Mouse (Mus musculus): Measurements from ENCODE around the gene Gab1.

Gene Gab1

DNA sequence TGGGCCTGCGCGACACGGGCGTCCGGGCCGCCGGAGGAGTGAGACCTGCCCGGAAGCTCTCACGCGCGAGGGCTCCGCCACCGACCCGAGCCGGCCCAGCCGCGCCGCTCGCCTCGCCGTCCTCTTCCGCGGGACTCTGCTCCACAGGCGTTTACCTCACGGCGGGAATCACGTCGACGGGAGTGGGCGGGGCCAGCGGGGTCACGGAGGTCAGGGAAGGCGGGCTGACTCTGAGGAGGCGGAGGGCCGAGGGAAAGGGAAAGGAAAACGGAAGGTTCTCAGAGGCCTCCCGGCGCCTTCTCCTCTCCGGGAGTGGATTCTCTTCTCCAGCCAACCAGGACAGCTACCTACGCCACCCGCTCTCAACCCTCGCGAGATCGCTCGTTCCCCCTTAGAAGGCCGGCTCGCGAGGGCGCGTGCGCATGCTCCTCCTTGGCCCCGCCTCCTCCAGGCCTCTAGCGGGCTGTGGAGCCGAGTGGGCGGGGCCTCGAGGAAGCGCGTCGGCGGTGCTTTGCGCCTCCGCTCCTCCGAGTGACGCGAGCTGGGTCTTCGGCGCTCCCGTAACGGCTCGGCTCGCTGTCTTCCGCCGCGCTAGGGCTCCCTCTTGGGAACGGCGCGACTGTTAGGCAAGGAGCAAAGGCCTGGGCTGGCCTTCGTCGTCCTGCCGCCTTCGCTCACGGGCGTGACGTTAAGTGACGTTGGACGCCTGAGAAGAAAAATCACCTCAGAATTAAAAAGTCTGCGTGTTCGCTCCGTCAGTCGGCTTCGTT, 141.0 kb downstream of the Gab1 start, which contains the start of gene Smarca5:
TSS of gene Smarca5 (minus strand) at position 343 of the 770 bp plus-strand sequence.
- DNase-seq (ENCODE audit: low spot score) = peak; percentile 91

DNA sequence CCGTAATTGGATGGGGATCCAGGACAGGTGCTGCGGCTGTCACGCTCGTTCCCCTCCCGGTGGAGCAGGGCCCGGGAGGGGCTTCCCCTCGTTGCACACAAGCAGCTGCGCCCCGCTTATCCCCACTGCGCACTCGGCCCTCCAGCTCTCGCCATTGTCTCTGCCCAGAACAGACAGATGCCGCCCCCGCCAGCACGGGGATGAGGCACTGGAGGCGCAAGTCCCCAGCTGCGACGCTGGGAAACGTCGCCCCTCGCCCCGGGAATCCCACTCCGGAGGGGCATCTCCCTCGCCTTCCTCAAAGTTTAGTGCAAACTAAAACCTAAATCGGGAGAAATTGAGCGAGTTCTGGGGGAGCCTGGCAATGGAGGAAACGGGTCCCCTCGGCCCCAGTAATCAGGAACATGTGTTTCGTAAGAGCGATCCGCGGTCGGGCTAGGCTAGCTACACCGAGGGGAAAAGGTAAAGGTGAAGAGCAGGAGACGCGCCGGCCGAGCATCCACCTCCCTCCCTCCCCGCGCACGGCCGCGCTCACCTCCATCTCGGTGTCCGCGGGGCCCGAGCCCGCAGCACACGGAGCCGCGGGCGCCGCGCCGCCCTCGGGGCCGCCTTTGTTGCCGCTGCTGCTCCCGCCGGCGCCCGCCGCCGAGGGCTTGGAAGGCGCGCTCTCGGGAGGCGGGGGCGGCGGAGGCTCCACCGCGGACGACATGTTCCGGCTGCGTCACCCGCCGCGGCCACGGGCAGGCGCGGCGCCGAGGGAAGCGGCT, 141.7 kb downstream of the Gab1 start:
- peak; percentile 70 for DNase-seq (ENCODE audit: low spot score)

DNA sequence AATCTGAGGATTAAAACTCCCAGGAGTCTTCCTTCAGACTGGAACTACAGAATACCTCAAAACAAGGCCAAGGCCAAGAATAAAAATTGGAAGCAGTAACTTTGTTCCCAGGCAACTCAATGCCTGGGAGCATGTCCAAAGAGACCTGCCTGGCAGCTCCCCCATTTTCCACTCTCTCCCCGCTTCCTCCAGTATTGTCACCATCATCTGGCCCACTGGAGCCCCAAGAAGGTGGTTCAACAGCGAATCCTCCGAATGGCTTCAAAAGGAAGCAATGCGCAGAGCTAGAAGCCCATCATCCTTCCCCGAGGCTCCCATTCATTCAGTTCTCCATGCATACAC, 142.3 kb downstream of the Gab1 start:
- no peak for DNase-seq (ENCODE audit: low spot score)

DNA sequence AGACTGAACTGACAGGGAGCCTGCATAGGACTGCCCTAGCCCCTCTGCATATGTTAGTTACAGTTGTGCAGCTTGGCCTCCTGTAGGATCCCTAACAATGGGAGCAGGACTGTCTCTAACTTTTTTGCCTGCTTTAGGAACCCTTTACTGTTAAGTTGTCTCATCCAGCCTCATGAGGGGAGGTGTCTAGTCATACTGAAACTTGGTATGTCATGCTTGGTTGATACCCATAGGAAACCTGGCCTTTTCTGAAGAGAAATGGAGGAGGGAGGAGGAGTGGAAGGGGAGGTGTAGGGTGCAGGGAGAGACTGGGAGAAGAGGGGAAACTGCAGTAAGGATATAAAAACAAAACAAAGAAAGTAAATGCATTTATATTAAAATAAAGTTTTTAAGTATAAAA, 148.0 kb downstream of the Gab1 start:
- DNase-seq (ENCODE audit: low spot score) = no peak

DNA sequence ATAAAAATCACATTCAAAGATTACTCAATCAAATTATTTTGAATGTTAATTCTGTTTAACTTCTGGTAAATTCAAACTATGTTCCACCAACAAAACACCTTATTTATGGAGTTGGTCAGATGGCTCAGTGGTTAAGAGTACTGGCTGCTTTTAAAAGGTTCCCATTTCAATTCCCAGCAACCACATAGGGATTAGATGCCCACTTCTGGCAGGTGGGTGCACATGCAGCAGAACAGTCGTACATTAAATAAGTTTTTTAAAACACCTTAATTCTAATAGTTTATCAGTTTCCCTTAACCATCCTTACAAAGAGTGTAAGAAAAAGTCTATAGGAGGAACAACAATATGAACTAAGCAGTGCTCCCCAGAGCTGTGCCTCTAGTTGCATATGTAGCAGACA, 165.9 kb downstream of the Gab1 start:
- no peak for DNase-seq (ENCODE audit: low spot score)
